Mouse (Mus musculus) heart, embryonic 13.5 days (tissue): ENCODE data around the gene Mapk1. TPM values are rescaled to one million over a fixed set of nuclear protein-coding genes. Genes with fewer than 3 reads are reported as not detected.
A peak's percentile ranks its signal among the peaks of the same experiment; 100 is the strongest.
"Not testable (repeated sequence)": the region's sequence is repeated elsewhere in the genome, so short reads cannot be mapped to it uniquely, and the experiment has no call there.

Experiments used
- ATAC-seq: fragments of 200-750 bp; cut with Nextera tagmentation; 2 replicates; pipeline ENCODE4 v1.8.0; 2017; ENCODE audit warnings: moderate TSS enrichment; ENCODE audit not compliant: insufficient number of reproducible peaks, low FRiP score, low TSS enrichment; ENCODE audit errors: extremely low read depth
- H3K27ac ChIP-seq: fragments of 300-500 bp; sonication (generic); replicated peaks from 2 replicates; pipeline ENCODE4 v1.5.1; 2015; ENCODE audit warnings: moderate library complexity, mild to moderate bottlenecking, inconsistent platforms
- H3K27me3 ChIP-seq: fragments of 300-500 bp; sonication (generic); replicated peaks from 2 replicates; pipeline ENCODE4 v1.6.1; 2015; ENCODE audit warnings: mild to moderate bottlenecking, inconsistent platforms
- H3K36me3 ChIP-seq: fragments of 300-500 bp; sonication (generic); 2 replicates; pipeline ENCODE4 v1.6.1; 2015; ENCODE audit warnings: mild to moderate bottlenecking, inconsistent platforms
- H3K4me1 ChIP-seq: fragments of 300-500 bp; sonication (generic); 2 replicates; pipeline ENCODE4 v1.6.1; 2015; ENCODE audit warnings: inconsistent platforms
- H3K4me2 ChIP-seq: fragments of 300-500 bp; sonication (generic); 2 replicates; pipeline ENCODE4 v1.6.1; 2015; ENCODE audit warnings: inconsistent platforms, mild to moderate bottlenecking, moderate library complexity
- H3K4me3 ChIP-seq: fragments of 300-500 bp; sonication (generic); 2 replicates; pipeline ENCODE4 v1.5.1; 2015; ENCODE audit warnings: moderate library complexity, mild to moderate bottlenecking, inconsistent platforms
- H3K9ac ChIP-seq: fragments of 300-500 bp; sonication (generic); 2 replicates; pipeline ENCODE4 v1.6.1; 2015; ENCODE audit warnings: inconsistent platforms, mild to moderate bottlenecking, moderate library complexity
- H3K9me3 ChIP-seq: fragments of 300-500 bp; sonication (generic); 2 replicates; pipeline ENCODE4 v1.6.1; 2016; ENCODE audit warnings: inconsistent platforms
- WGBS: fragments of 180-500 bp; shearing (Covaris S2); methylation state at CpG from one replicate; pipeline ENCODE4 v1.1.7; 2015; ENCODE audit warnings: mixed read lengths; 5-methylcytosine and 5-hydroxymethylcytosine counted together
- polyA plus RNA-seq: library from polyadenylated mRNA; unstranded; fragments of >200 nt; fragmentation: Nextera tagmentation; extraction: Ambion mirVana; gene quantifications from 2 replicates; pipeline ENCODE4 v1.2.1, GENCODE M21; 2015

Mapk1 gene
- polyA plus RNA-seq, 1 experiment from 2014 or later: 112 TPM

DNA sequence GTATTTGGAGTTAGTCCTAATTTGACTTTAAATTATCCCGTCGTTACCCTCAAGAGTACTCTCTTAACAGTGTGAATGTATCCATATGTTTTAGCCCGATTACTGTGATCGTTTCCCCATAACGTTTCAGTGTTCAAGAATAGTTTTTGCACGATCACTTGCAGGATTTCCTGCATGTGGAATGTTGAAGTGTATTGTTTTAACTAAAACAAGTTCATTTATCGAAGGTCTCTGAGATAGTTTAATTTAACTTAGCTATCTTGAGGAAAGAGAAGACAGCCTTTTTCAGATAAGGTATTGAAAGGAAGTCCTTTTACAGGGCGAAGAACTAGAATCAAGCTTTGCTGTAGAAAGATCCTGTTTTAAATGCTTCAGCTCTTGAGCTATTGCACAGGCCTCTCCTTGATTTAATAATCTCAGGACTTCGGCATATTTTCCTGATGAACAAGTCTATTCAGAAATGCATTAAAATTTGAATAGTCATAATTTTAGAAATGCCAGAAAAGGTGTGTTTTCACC lies 1.3 kb downstream of the Mapk1 start:
- WGBS: 8% methylated on average over 9 of the region's 9 CpGs
- H3K27ac ChIP-seq: peak overlapping the region; percentile 92
- peaks cover 19% of the 10 kb centered on the region for H3K36me3 ChIP-seq
- no peaks in the 10 kb centered on the region for H3K27me3 ChIP-seq
- H3K4me2 ChIP-seq: peak overlapping the region; percentile 84
- ATAC-seq: no peak
- H3K9ac ChIP-seq: peak overlapping the region; percentile 94
- peak overlapping the region; percentile 88 for H3K4me3 ChIP-seq
- no peaks in the 10 kb centered on the region for H3K9me3 ChIP-seq
- peaks cover 35% of the 10 kb centered on the region for H3K4me1 ChIP-seq

- no peak overlapping the region for H3K27ac ChIP-seq
- no peak overlapping the region for H3K9ac ChIP-seq
- 71% methylated on average over 2 of the region's 2 CpGs for WGBS
- peaks cover 50% of the 10 kb centered on the region for H3K4me1 ChIP-seq
- no peak overlapping the region for H3K4me2 ChIP-seq
- no peak for ATAC-seq
- no peaks in the 10 kb centered on the region for H3K9me3 ChIP-seq
- H3K4me3 ChIP-seq: no peak overlapping the region
- peaks cover 19% of the 10 kb centered on the region for H3K36me3 ChIP-seq
- H3K27me3 ChIP-seq: no peaks in the 10 kb centered on the region
Observed at GRCm38 (mm10) chr16:16987248-16987647, 4.1 kb downstream of the Mapk1 start.

DNA sequence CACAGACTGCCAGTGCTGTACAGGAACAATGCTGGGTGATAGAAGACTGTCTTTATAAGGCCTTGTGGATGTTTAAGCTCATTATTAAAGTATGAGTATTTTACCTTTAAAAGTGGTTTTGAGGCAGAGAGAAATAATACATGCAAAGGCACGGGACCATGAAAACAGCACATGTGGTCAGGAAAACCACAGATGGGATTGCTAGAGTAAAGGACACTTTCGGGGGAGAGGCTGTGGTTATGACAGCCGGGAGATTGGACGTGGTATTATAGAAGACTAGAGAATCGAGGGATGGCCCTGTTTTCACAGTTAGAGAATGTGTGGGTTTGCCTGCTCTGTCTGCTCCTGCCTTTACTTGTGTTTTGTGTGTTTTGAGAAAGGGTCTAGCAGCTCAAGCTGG lies 5.7 kb downstream of the Mapk1 start:
- no peak overlapping the region for H3K9ac ChIP-seq
- H3K4me3 ChIP-seq: no peak overlapping the region
- peaks cover 57% of the 10 kb centered on the region for H3K4me1 ChIP-seq
- H3K27me3 ChIP-seq: no peaks in the 10 kb centered on the region
- H3K27ac ChIP-seq: no peak overlapping the region
- no peak for ATAC-seq
- H3K9me3 ChIP-seq: no peaks in the 10 kb centered on the region
- no peak overlapping the region for H3K4me2 ChIP-seq
- peaks cover 19% of the 10 kb centered on the region for H3K36me3 ChIP-seq
- 81% methylated on average over 5 of the region's 5 CpGs for WGBS

DNA sequence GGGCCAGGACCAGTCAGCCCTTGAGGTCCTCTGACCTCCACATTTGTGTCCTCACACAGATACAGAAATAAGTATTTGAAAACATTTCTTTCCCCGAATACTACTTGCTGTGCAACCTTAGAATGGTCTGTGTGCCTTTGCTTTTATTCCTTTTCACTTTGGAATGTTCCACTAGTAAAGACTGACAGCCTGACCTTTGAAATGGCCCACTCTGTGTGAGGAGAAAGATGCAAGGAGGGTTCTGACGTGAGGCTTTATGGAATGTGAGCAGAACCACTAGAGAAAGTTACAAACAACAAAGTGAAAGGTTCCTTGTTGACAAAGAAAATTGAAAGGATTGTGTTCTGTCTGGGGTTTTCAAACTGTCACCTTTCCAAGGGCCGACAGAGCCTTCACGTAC lies 6.8 kb downstream of the Mapk1 start:
- peaks cover 24% of the 10 kb centered on the region for H3K36me3 ChIP-seq
- no peaks in the 10 kb centered on the region for H3K9me3 ChIP-seq
- H3K9ac ChIP-seq: no peak overlapping the region
- 63% methylated on average over 4 of the region's 4 CpGs for WGBS
- H3K4me2 ChIP-seq: no peak overlapping the region
- no peaks in the 10 kb centered on the region for H3K27me3 ChIP-seq
- H3K27ac ChIP-seq: no peak overlapping the region
- peaks cover 62% of the 10 kb centered on the region for H3K4me1 ChIP-seq
- no peak for ATAC-seq
- no peak overlapping the region for H3K4me3 ChIP-seq

DNA sequence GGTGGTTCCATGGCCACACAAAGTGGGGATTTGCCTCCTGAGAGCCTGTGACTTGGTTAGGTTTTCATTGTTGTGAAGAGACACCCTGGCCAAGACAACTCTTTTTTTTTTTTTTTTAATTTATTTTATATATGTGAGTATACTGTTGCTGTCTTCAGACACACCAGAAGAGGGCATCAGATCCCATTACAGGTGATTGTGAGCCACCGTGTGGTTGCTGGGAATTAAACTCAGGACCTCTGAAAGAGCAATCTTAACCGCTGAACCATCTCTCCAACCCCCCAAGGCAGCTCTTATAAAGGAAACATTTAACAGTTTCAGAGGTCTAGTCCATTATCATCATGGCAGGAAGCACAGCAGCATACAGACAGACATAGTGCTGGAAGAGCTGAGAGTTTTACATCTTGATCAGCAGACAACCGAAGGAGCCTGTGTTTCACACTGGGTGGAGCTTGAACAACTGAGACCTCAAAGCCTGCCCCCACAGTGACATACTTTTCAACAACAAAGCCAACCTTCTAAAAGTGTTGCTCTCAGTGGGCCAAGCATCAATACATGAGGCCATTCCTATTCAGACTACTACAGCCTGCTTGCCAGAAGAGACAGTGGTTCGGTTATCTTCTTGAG lies 11.4 kb downstream of the Mapk1 start:
- peaks cover 49% of the 10 kb centered on the region for H3K4me1 ChIP-seq
- H3K4me2 ChIP-seq: no peak overlapping the region
- ATAC-seq: no peak
- WGBS: 71% methylated on average over 4 of the region's 4 CpGs
- no peaks in the 10 kb centered on the region for H3K27me3 ChIP-seq
- no peak overlapping the region for H3K27ac ChIP-seq
- H3K4me3 ChIP-seq: no peak overlapping the region
- no peaks in the 10 kb centered on the region for H3K9me3 ChIP-seq
- peaks cover 5% of the 10 kb centered on the region; the same call in 1 of the 2 replicates for H3K36me3 ChIP-seq
- no peak overlapping the region for H3K9ac ChIP-seq

GRCm38 (mm10) chr16:16996121-16996729 lies 13.0 kb downstream of the Mapk1 start:
- H3K9ac ChIP-seq, ATAC-seq, H3K9me3 ChIP-seq, H3K27ac ChIP-seq, H3K4me3 ChIP-seq, H3K36me3 ChIP-seq, H3K27me3 ChIP-seq, H3K4me2 ChIP-seq: not testable (repeated sequence)
- peaks cover 49% of the 10 kb centered on the region for H3K4me1 ChIP-seq
- 87% methylated on average over 10 of the region's 10 CpGs for WGBS

- Histone ChIP-seq H3K9ac (no peak overlapping the region), H3K27me3 (no peaks in the 10 kb centered on the region), H3K27ac (no peak overlapping the region), H3K4me1 (peaks cover 23% of the 10 kb centered on the region), H3K36me3 (peaks cover 5% of the 10 kb centered on the region; the same call in 1 of the 2 replicates), H3K4me2 (no peak overlapping the region), H3K4me3 (no peak overlapping the region), H3K9me3 (no peaks in the 10 kb centered on the region)
- ATAC-seq: no peak
- 90% methylated on average over 3 of the region's 3 CpGs for WGBS
Observed at GRCm38 (mm10) chr16:17001109-17001508, 17.9 kb downstream of the Mapk1 start.

DNA sequence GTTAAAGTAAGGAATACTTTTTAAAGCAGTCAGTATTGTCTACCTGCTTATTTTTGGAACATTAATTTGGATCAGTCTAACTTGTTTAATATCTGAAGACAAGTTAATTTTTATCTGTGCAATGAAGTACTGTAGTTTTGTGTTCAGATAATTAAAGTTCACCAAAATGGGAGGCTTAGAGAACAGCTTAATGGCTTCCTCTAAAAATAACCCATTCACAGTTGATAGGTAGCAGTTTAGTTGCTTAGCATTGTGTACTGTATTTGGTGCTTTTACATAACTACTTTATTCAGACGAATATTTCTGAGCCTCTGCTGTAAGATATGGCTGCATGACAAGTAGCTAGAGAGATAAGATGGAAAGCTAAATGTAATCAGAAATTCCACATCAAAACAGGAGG lies 23.9 kb downstream of the Mapk1 start:
- H3K4me1 ChIP-seq: peaks cover 7% of the 10 kb centered on the region; the same call in 1 of the 2 replicates
- H3K36me3 ChIP-seq: peaks cover 8% of the 10 kb centered on the region
- H3K4me3 ChIP-seq: no peak overlapping the region
- no peak for ATAC-seq
- no peak overlapping the region for H3K9ac ChIP-seq
- no peaks in the 10 kb centered on the region for H3K9me3 ChIP-seq
- H3K4me2 ChIP-seq: no peak overlapping the region
- H3K27me3 ChIP-seq: no peaks in the 10 kb centered on the region
- no peak overlapping the region for H3K27ac ChIP-seq
- 32% methylated on average over 1 of the region's 1 CpGs for WGBS

DNA sequence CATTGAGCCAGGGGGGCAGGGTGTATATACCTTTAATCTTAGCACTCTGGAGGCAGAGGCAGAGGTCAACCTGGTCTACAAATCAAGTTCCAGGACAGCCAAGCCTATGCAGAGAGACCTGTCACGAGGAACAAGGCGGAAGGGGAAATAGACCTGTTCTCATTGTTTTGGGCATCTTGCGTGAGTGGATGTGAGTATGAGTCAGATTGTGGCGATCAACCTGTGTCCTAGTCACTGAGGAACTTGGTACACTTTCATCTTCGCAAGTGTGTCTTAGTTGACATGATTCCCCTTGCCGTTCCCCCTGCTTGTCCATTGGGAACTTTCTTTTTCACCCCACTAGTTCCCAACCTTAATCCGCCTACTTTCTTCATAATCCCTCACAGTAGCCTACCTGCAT lies 26.9 kb downstream of the Mapk1 start:
- Histone ChIP-seq H3K4me3 (no peak overlapping the region), H3K27me3 (no peaks in the 10 kb centered on the region), H3K4me2 (no peak overlapping the region), H3K9me3 (no peaks in the 10 kb centered on the region), H3K36me3 (peaks cover 8% of the 10 kb centered on the region), H3K27ac (no peak overlapping the region), H3K4me1 (peaks cover 19% of the 10 kb centered on the region), H3K9ac (no peak overlapping the region)
- ATAC-seq: no peak
- 95% methylated on average over 7 of the region's 7 CpGs for WGBS

DNA sequence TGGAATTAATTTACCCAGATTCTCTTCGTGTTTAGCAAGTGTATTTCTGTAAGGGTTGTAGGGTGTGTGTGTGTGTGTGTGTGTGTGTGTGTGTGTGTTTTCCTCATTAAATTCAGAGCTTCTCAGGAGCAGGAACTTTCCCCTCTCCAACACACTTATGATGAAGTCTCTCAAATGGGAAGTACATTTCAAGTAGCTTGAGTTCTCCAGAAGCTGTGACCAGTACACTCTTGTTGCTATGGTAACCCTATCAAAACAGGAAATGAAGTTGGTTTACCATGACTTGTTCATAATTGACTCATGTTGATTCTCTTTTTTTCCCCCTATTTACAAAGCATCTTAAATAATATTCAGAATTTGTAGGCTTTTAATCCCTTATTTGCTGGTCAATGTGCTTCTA lies 29.4 kb downstream of the Mapk1 start:
- H3K4me2 ChIP-seq: no peak overlapping the region
- peaks cover 24% of the 10 kb centered on the region for H3K36me3 ChIP-seq
- ATAC-seq: no peak
- peaks cover 18% of the 10 kb centered on the region for H3K4me1 ChIP-seq
- no peak overlapping the region for H3K27ac ChIP-seq
- WGBS: 89% methylated on average over 1 of the region's 1 CpGs
- H3K4me3 ChIP-seq: no peak overlapping the region
- no peaks in the 10 kb centered on the region for H3K27me3 ChIP-seq
- H3K9me3 ChIP-seq: no peaks in the 10 kb centered on the region
- H3K9ac ChIP-seq: no peak overlapping the region

- no peak for ATAC-seq
- H3K27ac ChIP-seq: no peak overlapping the region
- H3K9me3 ChIP-seq: no peaks in the 10 kb centered on the region
- no peak overlapping the region for H3K4me2 ChIP-seq
- peaks cover 18% of the 10 kb centered on the region for H3K4me1 ChIP-seq
- WGBS: 79% methylated on average over 4 of the region's 4 CpGs
- no peaks in the 10 kb centered on the region for H3K27me3 ChIP-seq
- no peak overlapping the region for H3K4me3 ChIP-seq
- H3K36me3 ChIP-seq: peaks cover 40% of the 10 kb centered on the region
- no peak overlapping the region for H3K9ac ChIP-seq
Observed at GRCm38 (mm10) chr16:17015111-17015852, 32.1 kb downstream of the Mapk1 start.
